Mouse (Mus musculus) lung, embryonic 16.5 days (tissue): ENCODE data around the gene Vsir. TPM values are rescaled to one million over a fixed set of nuclear protein-coding genes. Genes with fewer than 3 reads are reported as not detected.

Source experiments
- ATAC-seq: fragments of 200-750 bp; cut with Nextera tagmentation; 2 replicates; pipeline ENCODE4 v1.8.0; 2017; ENCODE audit warnings: low read depth, mild to moderate bottlenecking, moderate library complexity
- H3K27ac ChIP-seq: fragments of 300-500 bp; sonication (generic); 2 replicates; pipeline ENCODE4 v1.5.1; 2014; ENCODE audit warnings: mild to moderate bottlenecking, control low read depth, low read length
- H3K27me3 ChIP-seq: fragments of 300-500 bp; sonication (generic); 2 replicates; pipeline ENCODE4 v1.6.1; 2014; ENCODE audit warnings: low read depth, low read length, mixed read lengths; ENCODE audit not compliant: control insufficient read depth, insufficient read depth
- H3K36me3 ChIP-seq: fragments of 300-500 bp; sonication (generic); 2 replicates; pipeline ENCODE4 v1.6.1; 2014; ENCODE audit warnings: low read length; ENCODE audit not compliant: control insufficient read depth, insufficient read depth
- H3K4me1 ChIP-seq: fragments of 300-500 bp; sonication (generic); replicated peaks from 2 replicates; pipeline ENCODE4 v1.6.1; 2014; ENCODE audit warnings: low read length, mixed read lengths; ENCODE audit not compliant: control insufficient read depth, insufficient read depth
- H3K4me2 ChIP-seq: fragments of 300-500 bp; sonication (generic); 2 replicates; pipeline ENCODE4 v1.6.1; 2014; ENCODE audit warnings: low read depth, low read length, control low read depth
- H3K4me3 ChIP-seq: fragments of 300-500 bp; sonication (generic); 2 replicates; pipeline ENCODE4 v1.5.1; 2014; ENCODE audit warnings: mild to moderate bottlenecking, low read length, control low read depth
- H3K9ac ChIP-seq: fragments of 300-500 bp; sonication (generic); 2 replicates; pipeline ENCODE4 v1.6.1; 2014; ENCODE audit warnings: low read length, control low read depth
- H3K9me3 ChIP-seq: fragments of 300-500 bp; sonication (generic); 2 replicates; pipeline ENCODE4 v1.6.1; 2016; ENCODE audit warnings: low read length; ENCODE audit not compliant: control insufficient read depth
- WGBS: fragments of 180-500 bp; shearing (Covaris S2); extraction: QIAGEN DNeasy Blood & Tissue Kit; methylation state at CpG from one replicate; pipeline ENCODE4 v1.1.7; 2014; 5-methylcytosine and 5-hydroxymethylcytosine counted together
- polyA plus RNA-seq: library from polyadenylated mRNA; unstranded; fragments of >200 nt; fragmentation: Nextera tagmentation; extraction: Ambion mirVana; gene quantifications from 2 replicates; pipeline ENCODE4 v1.2.1, GENCODE M21; 2015

Gene Vsir
- polyA plus RNA-seq, 1 experiment from 2014 or later, result 5.8 TPM

DNA sequence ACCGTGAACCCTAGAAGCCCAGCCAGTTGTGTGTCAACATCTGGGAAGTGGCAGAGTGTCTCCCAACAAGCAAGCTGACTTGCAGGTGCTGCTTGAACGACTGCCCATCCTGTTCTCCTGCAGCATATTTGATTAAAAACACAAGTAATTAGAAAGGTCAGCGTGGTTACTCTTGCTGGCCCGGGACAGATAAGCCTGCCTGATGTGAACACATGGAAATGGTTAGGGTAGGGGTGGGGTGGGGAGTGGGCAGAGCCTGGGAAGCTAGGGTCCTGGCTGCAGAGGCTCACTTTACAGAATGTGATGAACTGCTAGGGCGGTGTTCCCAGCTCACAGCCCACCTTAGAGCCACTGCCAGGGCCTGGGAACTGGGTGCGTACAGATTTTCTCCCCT lies 26.9 kb downstream of the Vsir start:
- ATAC-seq, result no peak
- H3K4me2 ChIP-seq, result no peak overlapping the region
- 34% methylated on average over 6 of the region's 6 CpGs for WGBS

GRCm38 (mm10) chr10:60373937-60374578 lies 27.4 kb downstream of the Vsir start:
- Histone ChIP-seq H3K9me3 (no peaks in the 10 kb centered on the region), H3K4me3 (no peak overlapping the region), H3K4me2 (no peak overlapping the region), H3K9ac (no peak overlapping the region), H3K4me1 (no peaks in the 10 kb centered on the region; the same call in 1 of the 2 replicates), H3K27ac (peak overlapping the region; percentile 58; the same call in 1 of the 2 replicates), H3K27me3 (no peaks in the 10 kb centered on the region), H3K36me3 (no peaks in the 10 kb centered on the region)
- 47% methylated on average over 8 of the region's 8 CpGs for WGBS
- ATAC-seq, result peak; percentile 82

More for the DNA sequence above, 26.9 kb downstream of the Vsir start:
- Histone ChIP-seq H3K9me3 (no peaks in the 10 kb centered on the region), H3K4me3 (no peak overlapping the region), H3K36me3 (no peaks in the 10 kb centered on the region), H3K27me3 (no peaks in the 10 kb centered on the region), H3K9ac (no peak overlapping the region), H3K27ac (peak overlapping the region; percentile 58; the same call in 1 of the 2 replicates), H3K4me1 (no peaks in the 10 kb centered on the region; the same call in 1 of the 2 replicates)

- H3K36me3 ChIP-seq, result no peaks in the 10 kb centered on the region
- no peak overlapping the region for H3K4me2 ChIP-seq
- no peak for ATAC-seq
- no peaks in the 10 kb centered on the region for H3K27me3 ChIP-seq
- 85% methylated on average over 16 of the region's 16 CpGs for WGBS
- H3K27ac ChIP-seq, result no peak overlapping the region
- H3K9ac ChIP-seq, result no peak overlapping the region
- no peaks in the 10 kb centered on the region for H3K9me3 ChIP-seq
- H3K4me3 ChIP-seq, result no peak overlapping the region
- H3K4me1 ChIP-seq, result peaks cover 9% of the 10 kb centered on the region
These were observed 30.1 kb downstream of the Vsir start for GRCm38 (mm10) chr10:60376704-60377103.

GRCm38 (mm10) chr10:60379419-60379957 lies 32.8 kb downstream of the Vsir start:
- WGBS, result 64% methylated on average over 9 of the region's 9 CpGs
- H3K9ac ChIP-seq, result no peak overlapping the region

GRCm38 (mm10) chr10:60380229-60380628 lies 33.6 kb downstream of the Vsir start:
- 54% methylated on average over 3 of the region's 3 CpGs for WGBS
- Histone ChIP-seq H3K36me3 (no peaks in the 10 kb centered on the region), H3K27ac (no peak overlapping the region), H3K4me2 (no peak overlapping the region), H3K4me1 (peaks cover 12% of the 10 kb centered on the region), H3K9me3 (no peaks in the 10 kb centered on the region), H3K4me3 (no peak overlapping the region), H3K9ac (no peak overlapping the region), H3K27me3 (no peaks in the 10 kb centered on the region)
- no peak for ATAC-seq

More at GRCm38 (mm10) chr10:60379419-60379957, 32.8 kb downstream of the Vsir start:
- Histone ChIP-seq H3K4me2 (no peak overlapping the region), H3K27ac (no peak overlapping the region), H3K4me1 (peaks cover 12% of the 10 kb centered on the region), H3K36me3 (no peaks in the 10 kb centered on the region), H3K27me3 (no peaks in the 10 kb centered on the region), H3K9me3 (no peaks in the 10 kb centered on the region), H3K4me3 (no peak overlapping the region)
- no peak for ATAC-seq

GRCm38 (mm10) chr10:60381142-60381925 lies 34.7 kb downstream of the Vsir start:
- H3K36me3 ChIP-seq, result no peaks in the 10 kb centered on the region
- H3K9ac ChIP-seq, result no peak overlapping the region
- no peaks in the 10 kb centered on the region for H3K9me3 ChIP-seq
- H3K4me1 ChIP-seq, result peaks cover 12% of the 10 kb centered on the region
- ATAC-seq, result peak; percentile 66
- no peaks in the 10 kb centered on the region for H3K27me3 ChIP-seq
- H3K4me2 ChIP-seq, result no peak overlapping the region
- H3K27ac ChIP-seq, result peak overlapping the region; percentile 0
- no peak overlapping the region for H3K4me3 ChIP-seq
- 52% methylated on average over 10 of the region's 10 CpGs for WGBS

GRCm38 (mm10) chr10:60388332-60388731 lies 41.7 kb downstream of the Vsir start:
- Histone ChIP-seq H3K9ac (no peak overlapping the region), H3K4me2 (no peak overlapping the region), H3K27me3 (no peaks in the 10 kb centered on the region), H3K36me3 (no peaks in the 10 kb centered on the region), H3K9me3 (no peaks in the 10 kb centered on the region), H3K4me3 (no peak overlapping the region), H3K27ac (no peak overlapping the region), H3K4me1 (no peaks in the 10 kb centered on the region)
- WGBS, result 85% methylated on average over 2 of the region's 2 CpGs
- ATAC-seq, result no peak

DNA sequence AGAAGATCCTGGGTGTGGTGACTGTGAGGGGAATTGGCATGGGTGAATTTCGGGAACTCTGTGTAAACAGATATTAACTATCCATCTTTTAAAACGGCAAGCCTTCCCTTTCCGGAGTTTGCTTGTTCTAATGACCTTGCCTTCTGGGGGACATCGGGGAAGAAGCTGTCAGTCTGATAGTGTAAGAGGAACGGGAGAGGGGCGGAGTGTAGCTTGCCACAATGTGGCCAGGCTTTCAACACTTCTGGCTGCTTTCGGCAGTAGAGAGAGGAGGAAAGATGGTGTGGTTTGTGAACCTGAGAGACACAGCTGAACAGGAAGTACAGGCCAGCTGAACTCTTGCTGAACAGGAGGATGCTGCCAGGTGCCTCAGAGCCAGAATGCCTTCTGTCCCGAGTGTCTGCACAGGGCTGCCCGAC lies 42.8 kb downstream of the Vsir start:
- no peaks in the 10 kb centered on the region for H3K4me1 ChIP-seq
- no peaks in the 10 kb centered on the region for H3K36me3 ChIP-seq
- no peaks in the 10 kb centered on the region for H3K9me3 ChIP-seq
- H3K9ac ChIP-seq, result no peak overlapping the region
- no peak overlapping the region for H3K4me3 ChIP-seq
- no peak overlapping the region for H3K27ac ChIP-seq
- 13% methylated on average over 9 of the region's 9 CpGs for WGBS
- no peaks in the 10 kb centered on the region for H3K27me3 ChIP-seq
- ATAC-seq, result no peak
- no peak overlapping the region for H3K4me2 ChIP-seq

DNA sequence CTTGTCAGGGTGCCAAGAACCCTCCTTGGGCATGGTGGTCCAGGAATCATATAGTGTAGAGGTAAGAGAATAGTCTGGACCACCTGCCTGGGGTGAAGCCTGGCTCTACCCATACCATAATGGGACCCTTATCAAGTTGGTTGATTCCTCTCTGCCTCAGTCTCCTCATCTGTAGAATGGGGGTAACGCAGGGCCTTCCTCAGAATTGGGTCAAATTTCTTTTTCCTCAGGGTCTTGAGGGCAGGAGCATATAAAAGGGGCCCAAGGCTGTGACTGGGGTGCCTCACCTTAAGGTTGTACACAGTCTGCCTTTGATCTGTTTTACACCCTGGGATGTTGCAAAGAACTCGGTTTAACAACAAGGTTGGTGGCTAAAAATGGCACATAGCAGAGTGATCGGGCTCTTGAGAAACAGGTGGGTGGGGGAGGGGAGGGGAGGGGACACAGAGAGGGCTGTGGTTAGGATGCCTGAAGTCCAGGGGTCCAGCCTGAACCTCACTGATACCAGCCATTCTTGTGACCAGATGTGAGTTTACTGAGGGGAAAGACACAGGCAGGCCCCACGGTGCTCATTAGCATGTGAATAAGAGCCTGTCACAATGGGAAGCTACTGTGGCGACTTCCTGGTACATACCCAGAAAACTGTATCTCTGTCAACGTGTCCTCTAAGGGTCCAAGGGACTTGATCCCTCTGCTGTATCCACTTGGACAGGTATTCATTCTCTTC lies 43.7 kb downstream of the Vsir start:
- Histone ChIP-seq H3K4me3 (no peak overlapping the region), H3K4me2 (no peak overlapping the region), H3K9ac (no peak overlapping the region), H3K27me3 (no peaks in the 10 kb centered on the region), H3K4me1 (0 out of 2 replicates have a peak, but pooled peaks cover 2% of the 10 kb centered on the region), H3K27ac (no peak overlapping the region), H3K36me3 (no peaks in the 10 kb centered on the region), H3K9me3 (no peaks in the 10 kb centered on the region)
- ATAC-seq, result no peak
- 54% methylated on average over 6 of the region's 6 CpGs for WGBS
